Comparison of ENCODE assay signal across 22 mouse cellular contexts in the genomic region with DNA sequence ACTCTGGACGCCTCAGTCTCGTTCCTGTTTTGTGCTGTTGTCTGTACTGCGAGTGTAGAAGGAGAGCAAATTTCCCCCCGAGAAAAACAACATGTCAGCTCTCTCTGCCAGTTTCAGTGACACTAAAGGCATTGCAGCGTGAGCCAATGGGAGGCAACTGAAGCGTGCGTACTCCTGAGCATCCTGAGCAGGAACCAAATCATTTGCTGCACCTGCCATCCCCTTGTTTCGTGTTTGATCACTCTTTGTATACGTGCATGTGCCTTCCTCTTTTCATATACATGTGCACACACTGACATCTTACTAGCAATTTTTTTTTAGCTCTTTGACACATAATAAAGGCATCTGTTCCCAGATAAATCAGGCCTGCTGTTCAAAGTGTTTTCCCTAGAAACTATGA.
DNase-seq lines count a peak whose midpoint lies in the region; ATAC-seq lines count a peak whose summit lies in the region.
"Had no signal": no experiment of that assay in that cellular context is flagged by ENCODE, and none has a peak within 500 bp of the region (broad histone marks: within the 10 kb centered on the region; RNA-seq: fewer than 3 reads in every experiment).

No protein-coding gene starts in this region.

- 27% methylated on average over 9 of the region's 9 CpGs for WGBS in forebrain, embryonic 15.5 days
- 53% methylated on average over 9 of the region's 9 CpGs for WGBS in forebrain, embryonic 11.5 days
- 33% methylated on average over 9 of the region's 9 CpGs for WGBS in midbrain, embryonic 14.5 days
- 53% methylated on average over 9 of the region's 9 CpGs for WGBS in midbrain, embryonic 11.5 days
- WGBS in midbrain, embryonic 15.5 days, result 27% methylated on average over 9 of the region's 9 CpGs

- peak overlapping the region; percentile 19; the same call in 1 of the 2 replicates for H3K4me2 ChIP-seq in forebrain, embryonic 15.5 days (replicated peaks)
- no peak overlapping the region for H3K4me2 ChIP-seq in forebrain, embryonic 11.5 days (ENCODE audit: low read depth, low read length, severe bottlenecking)
- peak overlapping the region; percentile 34 for H3K4me2 ChIP-seq in midbrain, embryonic 14.5 days (ENCODE audit: low read length)
- H3K4me2 ChIP-seq in midbrain, embryonic 11.5 days, result no peak overlapping the region
- H3K4me2 ChIP-seq in midbrain, embryonic 15.5 days, result peak overlapping the region; percentile 14; the same call in 1 of the 2 replicates
- H3K4me2 ChIP-seq: embryonic facial prominence, embryonic 15.5 days; neural tube, embryonic 12.5 days; stomach, embryonic 15.5 days had no signal

- H3K9me3 ChIP-seq in forebrain, embryonic 15.5 days, result no peaks in the 10 kb centered on the region
- no peaks in the 10 kb centered on the region for H3K9me3 ChIP-seq in forebrain, embryonic 11.5 days (ENCODE audit: control insufficient read depth, low read length)
- H3K9me3 ChIP-seq in midbrain, embryonic 14.5 days (ENCODE audit: control insufficient read depth, low read length), result no peaks in the 10 kb centered on the region
- no peaks in the 10 kb centered on the region for H3K9me3 ChIP-seq in midbrain, embryonic 11.5 days (ENCODE audit: control insufficient read depth, low read length)
- no peaks in the 10 kb centered on the region for H3K9me3 ChIP-seq in midbrain, embryonic 15.5 days
- H3K9me3 ChIP-seq: embryonic facial prominence, embryonic 15.5 days; G1E; neural tube, embryonic 12.5 days; stomach, embryonic 15.5 days had no signal

- H3K27me3 ChIP-seq in forebrain, embryonic 15.5 days, result no peaks in the 10 kb centered on the region
- H3K27me3 ChIP-seq in forebrain, embryonic 11.5 days (ENCODE audit: control insufficient read depth, insufficient read depth, low read length), result peaks cover 13% of the 10 kb centered on the region
- H3K27me3 ChIP-seq in midbrain, embryonic 14.5 days (ENCODE audit: control insufficient read depth, insufficient read depth, low read length), result peaks cover 9% of the 10 kb centered on the region; the same call in 1 of the 2 replicates
- peaks cover 33% of the 10 kb centered on the region for H3K27me3 ChIP-seq in midbrain, embryonic 11.5 days (ENCODE audit: control insufficient read depth, insufficient read depth, low read length)
- peaks cover 18% of the 10 kb centered on the region; the same call in 1 of the 2 replicates for H3K27me3 ChIP-seq in midbrain, embryonic 15.5 days (replicated peaks)

- H3K4me3 ChIP-seq in forebrain, embryonic 15.5 days, result no peak overlapping the region
- H3K4me3 ChIP-seq in forebrain, embryonic 11.5 days (ENCODE audit: low read depth, low read length), result no peak overlapping the region
- H3K4me3 ChIP-seq in midbrain, embryonic 14.5 days (replicated peaks; ENCODE audit: low read depth, low read length), result no peak overlapping the region
- H3K4me3 ChIP-seq in midbrain, embryonic 11.5 days (ENCODE audit: low read depth, low read length), result no peak overlapping the region
- H3K4me3 ChIP-seq in midbrain, embryonic 15.5 days, result no peak overlapping the region
- H3K4me3 ChIP-seq: embryonic facial prominence, embryonic 15.5 days; neural tube, embryonic 12.5 days; stomach, embryonic 15.5 days had no signal

- no peak for DNase-seq in forebrain, embryonic 11.5 days (ENCODE audit: low spot score)
- peak; percentile 45 for DNase-seq in midbrain, embryonic 14.5 days
- DNase-seq in midbrain, embryonic 11.5 days (ENCODE audit: low spot score, missing footprints), result no peak
- DNase-seq in kidney, postnatal 10 days, result no peak
- no peak for DNase-seq in left cerebral cortex, adult 8-10 months (ENCODE audit: low spot score in 2 of 2)
- no peak for DNase-seq in kidney, adult 18-20 months
- DNase-seq: adrenal gland, postnatal 14 days; cerebellum, adult 11-12 months; cerebellum, postnatal 25 days; kidney, adult 2 months; kidney, postnatal 14 days; lung, postnatal 10 days; right cerebral cortex, postnatal 25 days; thymus, adult 18-20 months; thymus, postnatal 4 days had no signal

- peak; percentile 68; the same call in 1 of the 2 replicates for ATAC-seq in forebrain, embryonic 15.5 days (replicated peaks)
- ATAC-seq in forebrain, embryonic 11.5 days (replicated peaks; ENCODE audit: low FRiP score), result no peak
- ATAC-seq in midbrain, embryonic 14.5 days (ENCODE audit: low FRiP score, low TSS enrichment), result no peak
- ATAC-seq in midbrain, embryonic 11.5 days (ENCODE audit: low FRiP score), result no peak
- peak; percentile 82 for ATAC-seq in midbrain, embryonic 15.5 days (replicated peaks)
- ATAC-seq: activated CD4-positive, CD25-positive, alpha-beta regulatory T cell, adult 4 months had no signal

- H3K27ac ChIP-seq in forebrain, embryonic 15.5 days (replicated peaks), result no peak overlapping the region
- H3K27ac ChIP-seq in forebrain, embryonic 11.5 days (ENCODE audit: low read depth, low read length), result no peak overlapping the region
- H3K27ac ChIP-seq in midbrain, embryonic 14.5 days (replicated peaks; ENCODE audit: low read depth, low read length), result no peak overlapping the region; the same call in 1 of the 2 replicates
- no peak overlapping the region for H3K27ac ChIP-seq in midbrain, embryonic 11.5 days (ENCODE audit: low read depth, low read length)
- 0 out of 2 replicates have a peak overlapping the region, but pooled peaks have one; percentile 29 for H3K27ac ChIP-seq in midbrain, embryonic 15.5 days
- H3K27ac ChIP-seq: embryonic facial prominence, embryonic 15.5 days; neural tube, embryonic 12.5 days; stomach, embryonic 15.5 days had no signal

- no peak overlapping the region for H3K9ac ChIP-seq in forebrain, embryonic 15.5 days (replicated peaks)
- H3K9ac ChIP-seq in forebrain, embryonic 11.5 days (ENCODE audit: low read length), result no peak overlapping the region
- H3K9ac ChIP-seq in midbrain, embryonic 14.5 days (replicated peaks; ENCODE audit: low read length), result no peak overlapping the region
- no peak overlapping the region for H3K9ac ChIP-seq in midbrain, embryonic 11.5 days (ENCODE audit: low read length)
- no peak overlapping the region for H3K9ac ChIP-seq in midbrain, embryonic 15.5 days
- H3K9ac ChIP-seq: embryonic facial prominence, embryonic 15.5 days; neural tube, embryonic 12.5 days; stomach, embryonic 15.5 days had no signal

- H3K36me3 ChIP-seq in forebrain, embryonic 15.5 days, result no peaks in the 10 kb centered on the region
- H3K36me3 ChIP-seq in forebrain, embryonic 11.5 days (ENCODE audit: control insufficient read depth, insufficient read depth, low read length), result no peaks in the 10 kb centered on the region
- no peaks in the 10 kb centered on the region for H3K36me3 ChIP-seq in midbrain, embryonic 14.5 days (ENCODE audit: control insufficient read depth, insufficient read depth, low read length)
- H3K36me3 ChIP-seq in midbrain, embryonic 11.5 days (ENCODE audit: control insufficient read depth, insufficient read depth, low read length), result no peaks in the 10 kb centered on the region
- H3K36me3 ChIP-seq in midbrain, embryonic 15.5 days (replicated peaks), result no peaks in the 10 kb centered on the region
- H3K36me3 ChIP-seq: embryonic facial prominence, embryonic 15.5 days; G1E; neural tube, embryonic 12.5 days; stomach, embryonic 15.5 days had no signal

- H3K4me1 ChIP-seq in forebrain, embryonic 15.5 days, result peaks cover 13% of the 10 kb centered on the region; the same call in 1 of the 2 replicates
- H3K4me1 ChIP-seq in forebrain, embryonic 11.5 days (replicated peaks; ENCODE audit: control insufficient read depth, insufficient read depth, low read length), result no peaks in the 10 kb centered on the region; the same call in 1 of the 2 replicates
- no peaks in the 10 kb centered on the region for H3K4me1 ChIP-seq in midbrain, embryonic 14.5 days (ENCODE audit: control insufficient read depth, insufficient read depth, low read length)
- H3K4me1 ChIP-seq in midbrain, embryonic 11.5 days (ENCODE audit: control insufficient read depth, insufficient read depth, low read length), result no peaks in the 10 kb centered on the region; the same call in 1 of the 2 replicates
- H3K4me1 ChIP-seq in midbrain, embryonic 15.5 days, result peaks cover 5% of the 10 kb centered on the region; the same call in 1 of the 2 replicates
- H3K4me1 ChIP-seq: embryonic facial prominence, embryonic 15.5 days; neural tube, embryonic 12.5 days; stomach, embryonic 15.5 days had no signal

Comparison
In these comparisons a context has a peak if more than half of its experiments do, and no peak if none do; other contexts are left out.
1. ATAC-seq: peak in forebrain, embryonic 15.5 days (single experiment) and midbrain, embryonic 15.5 days (single experiment); none in forebrain, embryonic 11.5 days (single experiment), midbrain, embryonic 14.5 days (single experiment) and midbrain, embryonic 11.5 days (single experiment).
2. H3K4me2 ChIP-seq: peak in forebrain, embryonic 15.5 days (single experiment), midbrain, embryonic 14.5 days (single experiment) and midbrain, embryonic 15.5 days (single experiment); none in forebrain, embryonic 11.5 days (single experiment) and midbrain, embryonic 11.5 days (single experiment).